Mouse (Mus musculus): Measurements from ENCODE around the gene Wdr54.
A peak's percentile ranks its signal among the peaks of the same experiment; 100 is the strongest.

The Wdr54 gene

DNA sequence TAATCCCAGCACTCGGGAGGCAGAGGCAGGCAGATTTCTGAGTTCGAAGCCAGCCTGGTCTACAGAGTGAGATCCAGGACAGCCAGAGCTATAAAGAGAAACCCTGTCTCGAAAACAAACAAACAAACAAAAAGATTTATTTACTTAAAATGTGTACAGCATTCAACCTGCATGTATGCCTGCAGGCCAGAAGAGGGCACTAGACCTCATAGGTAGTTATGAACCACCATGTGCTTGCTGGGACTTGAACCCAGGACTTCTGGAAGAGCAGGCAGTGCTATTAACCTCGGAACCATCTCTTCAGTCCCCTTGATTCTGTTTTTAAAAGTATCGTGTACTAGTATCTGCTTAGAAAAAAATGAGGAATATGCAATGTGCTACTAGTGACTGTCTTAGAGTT is 28.8 kb downstream of the Wdr54 start:
- DNase-seq (ENCODE audit: low spot score): no peak

DNA sequence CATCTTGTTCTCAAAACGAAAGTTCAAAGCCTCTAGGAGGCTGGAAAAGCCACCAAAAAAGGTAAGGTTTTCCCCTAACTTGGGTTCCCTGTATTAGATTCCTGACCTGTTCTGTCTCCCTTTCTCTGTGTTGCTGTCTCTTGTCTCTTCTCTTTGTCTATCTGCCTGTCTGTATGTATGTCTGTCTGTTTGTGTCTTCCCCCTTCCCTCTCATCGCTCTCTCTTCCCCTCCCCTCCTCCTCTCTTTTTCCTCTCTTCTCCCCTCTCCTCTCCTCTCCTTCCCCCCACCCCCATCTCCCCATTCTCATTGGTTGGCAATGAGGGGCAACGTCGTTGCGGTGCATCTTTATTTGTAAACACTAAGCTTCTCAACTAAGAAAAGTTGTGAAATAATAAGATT is 30.9 kb downstream of the Wdr54 start, which contains the start of gene Ino80b:
TSS of gene Ino80b (minus strand) at position 101 of the 400 bp plus-strand sequence.
- DNase-seq (ENCODE audit: low spot score): no peak

DNA sequence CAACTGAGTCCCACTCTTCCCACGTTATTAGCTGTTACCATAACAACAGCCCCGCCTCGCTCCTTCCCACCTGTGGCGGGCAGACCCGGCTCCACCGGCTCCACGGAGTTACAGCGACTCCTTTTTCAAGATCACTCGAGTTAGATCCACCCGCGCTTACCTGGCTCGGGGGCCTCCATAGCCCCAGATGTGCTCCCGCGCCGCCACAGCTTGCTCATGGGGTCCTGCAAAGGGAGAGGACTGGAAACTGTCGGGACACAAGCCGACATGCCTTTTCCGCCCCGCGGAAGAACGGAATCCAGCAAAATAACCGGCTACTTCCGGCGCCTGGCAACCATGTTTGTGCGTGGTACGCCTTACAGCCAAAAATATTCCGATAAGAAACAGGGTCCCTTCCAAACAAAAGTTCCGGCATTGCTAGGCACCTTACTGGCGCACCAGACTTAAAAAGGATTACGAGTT is 31.3 kb downstream of the Wdr54 start:
- peak; percentile 89 for DNase-seq (ENCODE audit: low spot score)

DNA sequence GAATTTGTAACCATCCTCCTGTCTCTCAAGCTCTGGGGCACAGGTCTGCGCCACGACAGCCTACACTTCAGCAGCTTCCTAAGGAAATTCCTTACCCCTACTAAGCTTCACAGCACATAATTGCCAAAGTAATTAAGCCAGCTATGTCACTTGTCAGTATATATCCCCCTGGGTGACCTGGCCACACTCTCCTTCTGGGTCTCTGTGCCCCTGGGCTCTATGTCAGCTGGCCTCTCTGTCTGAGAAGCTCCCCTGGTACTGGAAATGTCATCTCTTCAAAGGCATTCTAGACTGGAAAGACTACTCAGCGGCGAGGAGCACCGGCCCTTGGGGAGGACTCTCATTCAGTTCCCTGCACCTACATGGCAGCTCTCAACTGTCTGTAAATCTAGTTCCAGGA is 33.2 kb downstream of the Wdr54 start:
- DNase-seq (ENCODE audit: low spot score): no peak

DNA sequence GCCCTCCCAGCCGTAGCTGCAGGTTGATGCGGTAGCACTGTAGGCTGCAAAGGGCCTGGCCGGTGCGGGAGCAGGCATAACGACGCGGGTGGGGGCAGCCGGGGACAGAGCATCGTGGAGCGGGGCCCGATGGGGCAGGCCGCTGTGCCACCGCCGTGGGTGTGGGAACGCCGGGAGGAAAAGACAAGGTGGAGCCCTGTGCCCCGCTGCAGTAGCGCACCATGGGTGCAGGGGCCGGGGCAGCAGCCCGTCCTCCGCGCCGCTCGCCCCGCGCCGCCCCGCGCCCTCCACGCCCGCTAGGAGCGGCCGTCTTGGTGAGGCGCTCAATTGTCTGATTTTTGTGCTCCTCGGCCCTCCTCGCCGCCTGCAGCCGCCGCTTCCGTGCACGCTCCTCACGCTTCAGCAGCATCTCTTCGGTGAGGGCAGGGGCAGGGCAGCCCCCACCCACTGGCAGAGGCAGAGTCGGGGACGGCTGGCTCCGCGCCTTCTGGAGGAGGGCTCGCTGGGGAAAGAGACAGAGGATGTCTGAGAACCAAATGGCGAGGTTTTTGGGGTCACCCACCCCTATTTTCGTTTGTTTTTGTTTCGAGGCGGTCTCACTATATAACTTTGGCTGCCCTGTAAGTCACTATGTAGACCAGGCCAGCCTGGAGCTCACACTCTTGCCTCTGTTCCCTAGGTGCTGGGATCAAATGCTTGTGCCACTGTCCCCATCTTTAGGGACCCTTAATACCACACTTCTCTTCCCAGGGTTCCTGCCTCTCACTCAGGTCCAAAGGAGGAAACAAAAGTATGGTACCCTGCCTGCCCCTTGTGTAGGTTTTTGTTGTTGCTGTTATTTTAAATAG is 34.1 kb downstream of the Wdr54 start:
- DNase-seq (ENCODE audit: low spot score): no peak

DNA sequence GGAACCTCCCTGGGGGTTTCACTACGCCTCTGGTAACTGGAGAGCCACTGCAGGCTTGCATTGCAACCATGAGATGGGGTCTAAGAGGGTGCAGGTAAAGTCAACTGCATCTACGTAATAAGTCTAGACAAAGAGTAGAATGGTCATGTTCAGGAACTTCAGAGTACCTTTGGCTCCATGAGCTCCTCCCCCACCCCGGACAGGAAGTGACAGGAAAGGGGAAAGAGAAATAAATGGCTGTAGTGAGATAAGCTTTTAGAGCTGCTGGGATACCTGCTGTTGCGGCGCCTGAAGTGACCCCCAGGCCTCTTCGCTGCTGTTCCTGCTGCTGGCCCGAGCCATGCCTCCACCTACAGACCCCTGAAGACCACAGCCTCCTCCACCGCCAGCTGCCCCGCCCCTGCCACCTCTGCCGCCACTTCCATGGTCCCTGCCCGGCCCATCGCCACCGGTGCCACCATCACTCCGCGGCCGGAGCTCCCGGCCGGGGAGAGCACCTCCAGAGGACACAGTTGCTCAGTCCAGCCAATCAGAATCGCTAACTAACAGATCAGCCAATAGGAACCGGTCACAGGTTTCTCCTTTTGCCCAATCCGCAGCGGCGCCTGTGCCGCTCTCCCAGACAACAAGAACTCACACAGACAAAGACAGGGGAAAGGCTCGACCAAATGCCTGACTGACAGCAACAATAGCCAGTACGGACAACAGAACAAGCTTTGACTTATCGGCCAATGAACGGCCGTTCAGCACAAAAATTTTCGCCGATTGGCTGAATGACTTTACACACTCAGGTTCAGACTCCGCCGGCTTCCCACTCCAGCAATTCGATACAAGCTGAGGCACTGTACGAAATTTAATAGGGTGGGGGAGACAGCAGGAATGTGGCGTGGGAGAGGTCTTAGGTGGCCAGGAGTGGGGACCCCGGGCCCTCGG is 35.0 kb downstream of the Wdr54 start, which contains the start of gene Wbp1:
TSS of gene Wbp1 (minus strand) at position 630 of the 933 bp plus-strand sequence.
- DNase-seq (ENCODE audit: low spot score): peak; percentile 98

DNA sequence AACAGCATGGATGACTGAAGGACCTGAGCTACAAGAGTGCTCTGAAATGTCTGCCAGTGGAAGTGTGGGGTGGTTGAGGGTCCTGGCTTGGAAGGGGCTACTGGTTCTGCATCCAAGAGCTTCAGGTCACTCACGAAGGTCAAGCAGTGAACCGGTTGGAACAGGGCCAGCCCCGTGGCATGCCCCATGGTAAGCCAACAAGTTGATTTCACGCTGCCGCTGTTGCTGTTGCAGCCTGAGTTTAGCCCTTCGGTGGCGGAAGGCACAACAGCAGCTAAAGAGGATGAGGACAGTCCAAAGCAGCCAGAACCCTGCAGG is 36.5 kb downstream of the Wdr54 start:
- DNase-seq (ENCODE audit: low spot score): no peak

DNA sequence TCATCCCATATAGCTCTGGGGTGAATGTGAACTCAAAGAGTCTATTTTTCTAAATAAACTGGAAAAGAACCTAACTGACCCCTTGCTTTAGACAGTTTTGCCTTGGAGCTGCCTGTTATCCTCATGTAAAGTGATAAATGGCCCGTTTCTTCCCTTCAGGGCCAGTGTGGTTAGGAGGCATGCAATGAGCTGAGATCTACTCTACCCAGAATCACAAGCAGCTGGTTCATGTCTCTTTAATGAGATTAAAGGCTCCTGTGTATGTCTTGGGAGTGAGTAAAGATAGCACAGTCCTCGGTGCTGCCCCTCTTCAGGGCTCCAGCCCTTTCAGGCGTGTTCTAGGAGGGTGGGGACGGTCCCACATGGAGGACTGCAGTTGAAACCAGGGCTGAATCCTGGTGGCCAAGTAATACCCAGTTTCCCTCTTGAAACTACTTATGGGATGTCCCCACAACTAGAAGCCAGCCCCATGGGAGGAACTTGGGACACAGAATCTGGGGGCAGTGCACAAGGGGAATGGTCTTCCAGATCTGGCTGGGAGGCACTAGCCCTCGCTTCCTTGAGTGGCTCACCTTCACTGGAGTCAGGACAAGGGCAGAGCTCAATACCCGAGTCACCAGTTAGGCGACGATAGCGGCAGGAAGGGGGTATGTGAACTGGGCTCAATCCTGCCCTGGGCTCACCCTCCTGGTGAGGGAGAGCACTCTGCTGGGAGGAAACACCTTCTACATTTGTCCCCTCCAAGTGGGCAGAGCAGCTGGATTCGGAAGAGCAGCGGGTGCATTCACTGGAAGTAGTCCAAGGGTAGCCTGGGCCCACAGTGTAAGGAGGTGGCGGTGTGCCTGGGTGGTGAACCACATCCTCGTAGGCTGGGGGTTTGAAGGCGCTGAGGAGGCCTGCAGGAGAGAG is 37.1 kb downstream of the Wdr54 start:
- DNase-seq (ENCODE audit: low spot score): no peak

DNA sequence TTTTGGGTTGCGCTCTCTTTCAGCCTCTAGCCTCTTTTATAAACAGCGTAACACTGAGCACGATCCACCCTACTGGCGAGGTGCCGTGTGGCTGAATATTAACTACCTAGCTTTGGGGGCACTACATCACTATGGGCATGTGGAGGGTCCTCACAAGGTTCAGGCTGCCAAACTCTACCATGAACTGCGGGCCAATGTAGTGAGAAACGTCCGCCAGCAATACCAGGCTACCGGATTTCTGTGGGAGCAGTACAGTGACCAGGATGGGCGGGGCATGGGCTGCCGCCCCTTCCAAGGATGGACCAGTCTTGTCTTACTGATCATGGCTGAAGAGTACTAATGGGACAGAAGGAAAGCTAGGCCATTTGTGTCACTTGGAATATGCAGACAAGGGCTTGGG is 37.8 kb downstream of the Wdr54 start:
- no peak for DNase-seq (ENCODE audit: low spot score)

DNA sequence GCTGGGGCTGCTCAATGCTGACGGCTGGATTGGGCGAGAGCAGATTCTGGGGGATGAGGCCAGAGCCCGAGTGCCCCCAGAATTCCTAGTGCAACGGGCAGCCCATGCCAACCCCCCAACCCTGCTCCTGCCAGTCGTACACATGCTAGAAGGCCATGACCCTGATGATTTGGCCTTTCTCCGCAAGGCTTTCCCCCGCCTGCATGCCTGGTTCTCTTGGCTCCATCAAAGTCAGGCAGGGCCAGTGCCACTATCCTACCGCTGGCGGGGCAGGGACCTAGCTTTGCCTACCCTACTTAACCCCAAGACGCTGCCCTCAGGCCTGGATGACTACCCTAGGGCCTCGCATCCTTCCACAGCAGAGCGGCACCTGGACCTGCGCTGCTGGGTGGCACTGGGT is 38.6 kb downstream of the Wdr54 start:
- DNase-seq (ENCODE audit: low spot score): no peak

DNA sequence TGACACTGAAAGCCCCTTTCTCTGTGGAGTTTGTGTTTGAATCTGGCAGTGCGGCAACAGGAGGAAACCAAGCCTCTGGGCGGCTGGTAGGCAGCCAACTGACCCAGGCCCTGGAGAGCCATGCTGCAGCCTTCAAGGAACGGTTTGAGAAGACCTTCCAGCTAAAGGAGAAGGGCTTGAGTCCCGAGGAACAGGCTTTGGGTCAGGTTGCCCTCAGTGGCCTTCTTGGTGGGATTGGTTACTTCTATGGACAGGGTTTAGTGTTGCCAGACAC is 39.1 kb downstream of the Wdr54 start:
- no peak for DNase-seq (ENCODE audit: low spot score)

DNA sequence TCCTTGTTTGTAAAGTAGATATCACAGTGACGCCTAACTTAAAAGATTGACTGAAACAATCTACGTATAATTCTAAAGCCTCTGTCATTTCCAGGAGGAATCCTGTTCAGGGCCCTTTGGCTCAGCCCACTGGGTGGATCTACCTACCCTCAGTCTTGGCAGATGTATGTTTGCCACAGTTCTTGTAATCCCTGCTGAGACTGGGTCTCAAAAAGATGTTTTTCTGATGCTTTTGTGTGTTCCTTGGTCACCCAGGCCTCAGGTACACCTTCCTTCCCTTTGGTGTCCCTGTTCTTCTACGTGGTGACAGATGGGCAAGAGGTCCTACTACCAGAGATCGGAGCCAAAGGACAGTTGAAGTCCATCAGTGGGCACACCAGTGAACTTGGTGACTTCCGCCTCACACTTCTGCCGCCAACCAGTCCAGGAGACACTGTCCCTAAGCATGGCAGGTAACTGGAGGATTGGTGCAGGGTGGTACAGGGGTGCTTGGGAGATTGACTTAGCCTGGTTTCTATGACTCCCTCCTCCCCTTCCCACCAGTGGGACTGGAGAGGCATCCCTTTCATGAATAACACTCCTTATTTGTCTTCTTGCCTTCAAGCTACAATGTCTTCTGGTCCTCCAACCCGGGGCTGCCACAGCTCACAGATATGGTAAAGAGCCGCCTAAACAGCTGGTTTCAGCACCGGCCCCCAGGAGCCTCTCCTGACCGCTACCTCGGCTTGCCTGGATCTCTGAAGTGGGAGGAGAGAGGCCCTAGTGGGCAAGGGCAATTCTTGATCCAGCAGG is 39.6 kb downstream of the Wdr54 start:
- no peak for DNase-seq (ENCODE audit: low spot score)

DNA sequence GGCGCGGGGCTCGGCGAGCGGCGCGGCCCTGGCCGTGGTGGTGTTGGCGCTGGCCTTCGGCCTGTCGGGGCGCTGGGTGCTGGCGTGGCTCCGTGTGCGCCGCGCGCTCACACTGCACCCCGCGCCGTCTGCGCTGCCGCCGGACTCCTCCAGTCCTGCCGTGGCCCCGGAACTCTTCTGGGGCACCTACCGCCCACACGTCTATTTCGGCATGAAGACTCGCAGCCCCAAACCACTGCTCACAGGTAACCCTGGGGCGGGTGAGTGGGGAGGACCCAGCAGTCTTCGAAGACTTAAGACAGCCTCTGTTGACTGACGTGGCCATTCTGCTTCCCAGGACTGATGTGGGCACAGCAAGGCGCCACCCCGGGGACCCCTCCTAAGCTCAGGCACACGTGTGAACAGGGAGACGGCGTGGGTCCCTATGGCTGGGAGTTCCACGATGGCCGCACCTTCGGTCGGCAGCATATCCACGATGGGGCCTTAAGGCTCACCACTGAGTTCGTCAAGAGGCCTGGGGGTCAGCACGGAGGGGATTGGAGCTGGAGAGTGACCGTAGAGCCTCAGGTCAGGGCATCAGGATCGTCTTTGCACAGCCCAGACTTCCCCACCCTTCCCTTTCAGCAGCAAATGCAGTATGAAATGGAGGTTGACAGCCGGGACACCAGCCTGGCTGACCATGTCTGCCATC is 40.4 kb downstream of the Wdr54 start:
- no peak for DNase-seq (ENCODE audit: low spot score)

DNA sequence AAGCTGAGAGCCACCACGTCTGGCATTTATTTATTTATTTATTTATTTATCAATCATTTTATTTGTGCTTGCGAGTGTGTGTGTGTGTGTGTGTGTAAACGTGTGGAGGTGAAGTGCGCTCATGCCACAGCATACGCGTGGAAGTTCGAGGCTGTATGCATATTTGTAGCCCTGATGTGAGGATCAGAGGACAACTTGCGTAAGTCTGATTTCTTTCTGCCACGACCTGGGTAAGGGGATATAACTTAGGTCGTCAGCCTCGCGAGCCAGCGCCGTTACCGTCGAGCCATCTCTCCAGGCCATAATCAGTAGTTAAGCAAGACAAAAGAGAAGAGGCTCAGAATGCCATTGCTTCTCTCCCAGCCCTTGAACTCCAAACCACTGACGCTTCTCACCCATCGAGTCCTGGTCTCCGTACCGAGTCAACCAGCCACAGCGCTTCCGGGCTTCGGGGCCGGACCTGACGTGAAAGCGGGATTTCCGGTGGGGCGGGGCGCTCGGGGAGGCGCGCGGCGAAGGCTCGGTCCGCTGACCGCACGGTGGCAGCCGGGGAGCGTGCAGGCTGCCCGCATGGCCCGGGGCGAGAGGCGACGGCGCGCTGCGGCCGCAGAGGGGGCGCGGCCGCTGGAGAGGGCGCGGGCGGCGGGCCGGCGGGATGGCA is 41.1 kb downstream of the Wdr54 start, which contains the start of gene Mogs:
TSS of gene Mogs (plus strand) at position 486 of the 661 bp plus-strand sequence.
- DNase-seq (ENCODE audit: low spot score): peak; percentile 88

DNA sequence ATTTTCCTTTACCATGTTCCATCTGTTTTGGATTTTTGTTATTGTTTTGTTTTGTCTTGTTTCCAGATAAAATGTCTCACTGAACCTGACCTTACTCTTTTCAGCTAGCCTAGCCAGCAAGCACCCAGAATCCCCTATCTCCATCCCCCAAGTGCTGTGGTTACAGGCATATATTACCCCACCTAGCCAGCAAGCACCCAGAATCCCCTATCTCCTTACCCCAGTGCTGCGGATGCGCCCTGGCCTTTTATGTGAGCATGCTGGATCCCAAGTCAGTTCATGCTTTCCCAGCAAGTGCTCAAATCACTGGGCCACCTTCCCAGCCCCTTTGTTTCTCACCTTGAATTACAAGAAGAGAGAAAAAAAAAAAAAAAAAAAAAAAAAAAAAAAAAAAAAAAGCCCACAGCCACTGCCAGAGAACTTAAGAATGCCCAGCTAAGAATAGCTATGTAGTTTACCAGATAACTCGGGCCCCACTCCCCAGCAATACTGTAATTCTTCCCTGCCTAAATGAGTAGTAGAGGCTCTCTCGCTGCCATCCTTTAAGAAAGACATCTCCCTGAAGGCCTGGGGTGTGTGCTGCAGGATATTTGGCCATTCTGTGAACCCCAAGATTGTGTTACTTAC is 44.6 kb downstream of the Wdr54 start:
- DNase-seq (ENCODE audit: low spot score): no peak

DNA sequence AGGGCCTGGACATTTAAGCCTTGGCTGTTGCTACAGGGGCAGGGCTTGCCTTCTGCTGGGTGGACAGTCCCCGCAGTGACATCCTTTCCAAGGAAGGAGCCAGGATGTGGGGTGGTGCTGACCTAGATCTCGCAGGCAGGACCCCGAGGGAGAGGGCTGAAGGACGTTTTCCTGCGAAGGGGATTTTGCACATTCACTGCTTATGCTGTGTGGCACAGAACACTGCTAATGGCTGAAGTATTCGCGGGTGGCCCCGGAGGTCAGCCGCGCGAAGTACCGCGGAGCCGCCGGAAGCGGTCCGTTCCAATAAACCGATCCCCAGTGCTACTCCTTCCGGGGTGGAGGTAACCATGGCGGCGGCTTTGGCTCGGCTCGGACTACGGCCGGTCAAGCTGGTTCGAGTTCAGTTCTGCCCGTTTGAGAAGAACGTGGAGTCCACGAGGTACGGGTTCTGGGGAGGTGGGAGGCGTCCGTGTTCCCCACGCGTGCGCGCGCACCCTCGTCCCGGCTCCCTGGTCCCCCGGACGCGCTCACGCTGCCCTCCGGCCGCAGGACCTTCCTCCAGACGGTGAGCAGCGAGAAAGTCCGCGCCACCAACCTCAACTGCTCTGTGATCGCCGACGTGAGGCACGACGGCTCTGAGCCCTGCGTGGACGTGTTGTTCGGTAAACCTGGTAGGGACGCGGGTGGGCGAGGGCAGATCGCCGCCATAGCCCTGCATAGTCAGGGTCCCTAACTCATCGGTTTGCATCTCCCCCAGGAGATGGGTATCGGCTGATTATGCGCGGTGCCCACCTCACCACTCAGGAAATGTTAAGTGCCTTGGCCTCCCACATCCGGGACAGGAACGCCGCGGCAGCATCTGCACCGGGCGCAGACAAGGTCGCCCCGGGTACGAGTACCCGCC is 47.2 kb downstream of the Wdr54 start, which contains the start of gene Mrpl53:
TSS of gene Mrpl53 (plus strand) at position 279 of the 907 bp plus-strand sequence.
- DNase-seq (ENCODE audit: low spot score): peak; percentile 65

DNA sequence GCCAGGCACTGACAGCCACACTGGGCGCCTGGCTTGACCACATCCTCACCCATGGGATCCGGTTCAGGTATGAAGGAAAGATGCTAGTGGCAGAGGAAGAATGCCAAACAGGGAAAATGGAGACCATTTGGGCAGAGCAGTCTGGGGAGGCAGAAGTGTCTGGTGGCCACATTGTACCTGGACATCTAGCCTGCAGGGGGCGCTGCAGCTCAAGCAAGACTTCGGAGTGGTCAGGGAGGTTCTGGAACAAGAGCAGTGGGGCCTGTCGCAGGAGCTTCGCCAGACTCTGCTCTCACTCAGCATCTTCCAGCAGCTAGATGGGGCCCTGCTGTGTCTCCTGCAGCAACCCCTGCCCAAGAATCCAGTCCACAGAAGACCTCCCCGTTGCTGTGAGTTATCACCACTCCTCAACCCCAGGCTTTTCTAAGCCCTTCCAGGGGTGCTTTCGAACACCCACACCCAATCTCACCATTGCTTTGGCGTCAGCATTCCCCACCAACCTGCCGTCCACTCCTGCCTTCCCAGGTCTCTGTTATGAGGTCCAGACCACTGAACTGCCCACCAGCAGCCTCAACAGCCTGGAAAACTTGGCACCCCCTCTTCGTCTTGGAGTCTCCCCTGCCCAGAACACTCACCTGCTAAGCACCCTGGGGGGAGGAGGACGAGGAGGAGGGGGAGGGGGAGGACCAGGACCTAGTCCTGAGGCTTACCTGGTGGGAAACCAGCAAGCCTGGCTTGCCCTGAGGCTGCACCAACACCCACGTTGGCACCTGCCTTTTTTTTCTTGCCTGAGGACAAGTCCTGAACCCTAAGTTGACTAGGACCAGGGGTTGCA is 48.4 kb downstream of the Wdr54 start:
- DNase-seq (ENCODE audit: low spot score): no peak
